Mouse (Mus musculus) left cerebral cortex, postnatal 4 days (tissue): ENCODE data around the gene Cbfa2t2. TPM values are rescaled to one million over a fixed set of nuclear protein-coding genes. Genes with fewer than 3 reads are reported as not detected.

ENCODE experiments used
- DNase-seq: peaks from one replicate; pipeline ENCODE4 v3.0.0-alpha.2; 2022
- intact Hi-C: fragments of 180-260 bp; cut with DNase I; formaldehyde crosslinking; loops from one replicate; pipeline ENCODE4 v1.15.1; 2025
- total RNA-seq, 2 experiments: library from RNA; stranded (reverse); gene quantifications; 2 replicates each; pipeline ENCODE4 v1.2.3; 2021

Gene Cbfa2t2
- total RNA-seq, 2 experiments from 2014 or later: 48.3 to 55.2 TPM

GRCm38 (mm10) chr2:154525285-154525684 is 89.0 kb downstream of the Cbfa2t2 start:
- intact Hi-C loops: no loop called here
- DNase-seq: no peak

- intact Hi-C loops: no loop called here
- DNase-seq: no peak
Measured at GRCm38 (mm10) chr2:154526531-154526930, 90.2 kb downstream of the Cbfa2t2 start.

- intact Hi-C loops: no loop called here
- no peak for DNase-seq
Measured at GRCm38 (mm10) chr2:154532888-154533287, 96.6 kb downstream of the Cbfa2t2 start.

GRCm38 (mm10) chr2:154534704-154535270 is 98.5 kb downstream of the Cbfa2t2 start:
- intact Hi-C loops: no loop called here
- DNase-seq: no peak

- intact Hi-C loops: loop anchor here (2.0 kb wide), 1 partner anchor 122 kb away; no protein-coding TSS in a partner anchor
- DNase-seq: no peak
Measured at GRCm38 (mm10) chr2:154538310-154538709, 102.0 kb downstream of the Cbfa2t2 start.

GRCm38 (mm10) chr2:154538710-154539109 is 102.4 kb downstream of the Cbfa2t2 start:
- intact Hi-C loops: loop anchor here (2.0 kb wide), 1 partner anchor 122 kb away; no protein-coding TSS in a partner anchor
- DNase-seq: no peak

GRCm38 (mm10) chr2:154539720-154540119 is 103.4 kb downstream of the Cbfa2t2 start:
- intact Hi-C loops: loop anchor here (2.0 kb wide), 1 partner anchor 123 kb away; no protein-coding TSS in a partner anchor
- DNase-seq: peak; percentile 52

- intact Hi-C loops: no loop called here
- DNase-seq: no peak
Measured at GRCm38 (mm10) chr2:154541630-154542029, 105.3 kb downstream of the Cbfa2t2 start.

- peak; percentile 97 for DNase-seq
- intact Hi-C loops: no loop called here
Measured at GRCm38 (mm10) chr2:154543567-154544347, 107.5 kb downstream of the Cbfa2t2 start.

- intact Hi-C loops: no loop called here
Measured at GRCm38 (mm10) chr2:154546711-154547110, 110.4 kb downstream of the Cbfa2t2 start, which contains the start of gene 1700003F12Rik. TSS of gene 1700003F12Rik (plus strand) at chr2:154547085.

GRCm38 (mm10) chr2:154548688-154549087 is 112.4 kb downstream of the Cbfa2t2 start:
- DNase-seq: no peak
- intact Hi-C loops: no loop called here

More at GRCm38 (mm10) chr2:154546711-154547110, 110.4 kb downstream of the Cbfa2t2 start, which contains the start of gene 1700003F12Rik:
- no peak for DNase-seq

GRCm38 (mm10) chr2:154549127-154549885 is 113.0 kb downstream of the Cbfa2t2 start:
- intact Hi-C loops: no loop called here
- DNase-seq: peak; percentile 80

- DNase-seq: no peak
- intact Hi-C loops: no loop called here
Measured at GRCm38 (mm10) chr2:154549886-154550189, 113.6 kb downstream of the Cbfa2t2 start.

GRCm38 (mm10) chr2:154550937-154551336 is 114.7 kb downstream of the Cbfa2t2 start:
- no peak for DNase-seq
- intact Hi-C loops: no loop called here

GRCm38 (mm10) chr2:154551476-154551875 is 115.2 kb downstream of the Cbfa2t2 start, which contains the start of gene Actl10:
TSS of gene Actl10 (plus strand) at chr2:154551776.
- intact Hi-C loops: no loop called here

GRCm38 (mm10) chr2:154551927-154552326 is 115.6 kb downstream of the Cbfa2t2 start:
- no peak for DNase-seq
- intact Hi-C loops: no loop called here

More at GRCm38 (mm10) chr2:154551476-154551875, 115.2 kb downstream of the Cbfa2t2 start, which contains the start of gene Actl10:
- DNase-seq: no peak

GRCm38 (mm10) chr2:154552424-154552907 is 116.2 kb downstream of the Cbfa2t2 start:
- intact Hi-C loops: no loop called here
- peak; percentile 98 for DNase-seq

- DNase-seq: no peak
- intact Hi-C loops: no loop called here
Measured at GRCm38 (mm10) chr2:154555235-154555634, 119.0 kb downstream of the Cbfa2t2 start.

GRCm38 (mm10) chr2:154557184-154557832 is 121.0 kb downstream of the Cbfa2t2 start:
- intact Hi-C loops: no loop called here
- peak; percentile 76 for DNase-seq

GRCm38 (mm10) chr2:154558264-154559039 is 122.2 kb downstream of the Cbfa2t2 start, which contains the start of gene Necab3:
TSS of gene Necab3 (minus strand) at chr2:154558890.
- intact Hi-C loops: no loop called here
- peak; percentile 73 for DNase-seq
